Mouse (Mus musculus): ENCODE data around the gene Cd3e. TPM values are rescaled to one million over a fixed set of nuclear protein-coding genes. Genes with fewer than 3 reads are reported as not detected.

Cd3e gene
- polyA plus RNA-seq, 1 experiment = not detected

DNA sequence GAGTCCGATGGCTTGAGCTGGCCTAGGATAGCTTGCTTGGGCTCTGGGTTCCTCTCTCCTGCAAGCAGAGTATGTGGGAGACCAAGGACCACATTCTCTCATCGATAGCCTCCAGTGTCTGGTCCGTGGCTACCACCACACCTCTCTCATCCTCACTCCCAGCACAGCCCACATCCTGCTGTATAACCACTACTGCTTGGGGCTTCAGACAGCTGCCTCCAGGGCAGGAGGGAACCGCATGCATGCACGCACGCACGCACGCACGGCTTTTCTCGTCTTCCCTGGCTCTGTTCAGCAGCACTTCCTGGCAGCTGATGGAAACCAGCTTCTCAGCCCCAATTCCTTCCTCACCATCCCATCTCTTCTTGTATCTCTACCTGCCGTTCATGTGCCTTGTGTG lies 11.3 kb downstream of the Cd3e start:
- H3K4me3 ChIP-seq (ENCODE audit: insufficient read depth, low read length) = no peak overlapping the region
- no peak for TF ChIP-seq CTCF (IDR thresholded peaks at IDR 0.05; ENCODE audit: extremely low read depth, insufficient read depth, low read length)
- no peak for TF ChIP-seq POLR2A (IDR thresholded peaks at IDR 0.05; ENCODE audit: extremely low read depth, insufficient read depth, low read length)
- no peak overlapping the region for H3K27ac ChIP-seq (ENCODE audit: insufficient read depth, low read length)
- no peaks in the 10 kb centered on the region for H3K4me1 ChIP-seq (ENCODE audit: control insufficient read depth, insufficient read depth, low read length)

DNA sequence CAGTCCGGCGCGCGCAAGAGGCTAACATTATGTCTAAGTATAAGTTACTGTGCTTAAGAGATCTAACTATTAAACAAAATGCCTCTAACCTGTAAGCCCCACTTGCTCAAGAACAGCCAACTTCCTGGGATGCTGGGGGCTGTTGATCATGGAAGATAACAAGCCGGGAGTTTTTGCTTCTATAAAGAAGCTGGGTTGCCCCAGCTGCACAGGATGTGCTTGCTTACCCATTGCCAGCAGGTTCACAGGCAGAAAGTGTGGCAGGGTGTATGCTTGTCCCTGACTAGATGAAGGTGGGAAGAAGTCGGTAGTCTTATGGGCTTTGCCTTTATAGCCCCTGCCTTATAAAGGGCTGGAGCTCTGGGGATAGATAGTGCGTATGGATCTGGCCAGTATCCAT lies 12.8 kb downstream of the Cd3e start:
- TF ChIP-seq CTCF (IDR thresholded peaks at IDR 0.05; ENCODE audit: extremely low read depth, insufficient read depth, low read length) = no peak
- no peak for TF ChIP-seq POLR2A (IDR thresholded peaks at IDR 0.05; ENCODE audit: extremely low read depth, insufficient read depth, low read length)

GRCm38 (mm10) chr9:44994962-44995361 lies 14.5 kb downstream of the Cd3e start:
- Histone ChIP-seq H3K4me1 (ENCODE audit: control insufficient read depth, insufficient read depth, low read length) (no peaks in the 10 kb centered on the region), H3K27ac (ENCODE audit: insufficient read depth, low read length) (no peak overlapping the region), H3K4me3 (ENCODE audit: insufficient read depth, low read length) (no peak overlapping the region)
- TF ChIP-seq POLR2A (IDR thresholded peaks at IDR 0.05; ENCODE audit: extremely low read depth, insufficient read depth, low read length) (no peak), CTCF (IDR thresholded peaks at IDR 0.05; ENCODE audit: extremely low read depth, insufficient read depth, low read length) (no peak)

More for the DNA sequence above, 12.8 kb downstream of the Cd3e start:
- Histone ChIP-seq H3K4me3 (ENCODE audit: insufficient read depth, low read length) (no peak overlapping the region), H3K27ac (ENCODE audit: insufficient read depth, low read length) (no peak overlapping the region), H3K4me1 (ENCODE audit: control insufficient read depth, insufficient read depth, low read length) (no peaks in the 10 kb centered on the region)

GRCm38 (mm10) chr9:44993268-44993667 lies 16.2 kb downstream of the Cd3e start:
- Histone ChIP-seq H3K27ac (ENCODE audit: insufficient read depth, low read length) (no peak overlapping the region), H3K4me3 (ENCODE audit: insufficient read depth, low read length) (no peak overlapping the region), H3K4me1 (ENCODE audit: control insufficient read depth, insufficient read depth, low read length) (no peaks in the 10 kb centered on the region)
- TF ChIP-seq POLR2A (IDR thresholded peaks at IDR 0.05; ENCODE audit: extremely low read depth, insufficient read depth, low read length) = no peak
- no peak for TF ChIP-seq CTCF (IDR thresholded peaks at IDR 0.05; ENCODE audit: extremely low read depth, insufficient read depth, low read length)

DNA sequence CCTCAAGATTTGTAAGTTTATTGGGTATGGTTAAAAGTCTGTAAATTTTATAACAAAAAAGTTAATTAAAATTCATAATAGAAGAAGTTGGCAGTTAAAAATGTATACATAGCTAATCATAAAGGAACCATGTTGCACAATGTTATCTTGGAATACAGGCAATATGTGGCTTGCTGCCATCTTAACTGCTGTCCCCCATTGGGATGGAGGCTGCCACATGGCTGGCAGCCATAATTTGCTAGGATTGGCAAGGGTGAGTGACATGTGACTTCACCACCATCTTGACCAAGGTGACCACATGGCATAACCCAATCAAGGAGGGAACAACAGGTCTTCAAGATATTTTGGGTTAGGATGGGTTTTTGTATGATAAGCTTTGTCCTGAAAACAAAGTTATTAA lies 17.2 kb downstream of the Cd3e start:
- Histone ChIP-seq H3K4me3 (ENCODE audit: insufficient read depth, low read length) (no peak overlapping the region), H3K27ac (ENCODE audit: insufficient read depth, low read length) (no peak overlapping the region), H3K4me1 (ENCODE audit: control insufficient read depth, insufficient read depth, low read length) (no peaks in the 10 kb centered on the region)
- no peak for TF ChIP-seq CTCF (IDR thresholded peaks at IDR 0.05; ENCODE audit: extremely low read depth, insufficient read depth, low read length)
- TF ChIP-seq POLR2A (IDR thresholded peaks at IDR 0.05; ENCODE audit: extremely low read depth, insufficient read depth, low read length) = no peak

- no peak overlapping the region for H3K27ac ChIP-seq (ENCODE audit: insufficient read depth, low read length)
- H3K4me3 ChIP-seq (ENCODE audit: insufficient read depth, low read length) = no peak overlapping the region
- TF ChIP-seq POLR2A (IDR thresholded peaks at IDR 0.05; ENCODE audit: extremely low read depth, insufficient read depth, low read length) (no peak), CTCF (IDR thresholded peaks at IDR 0.05; ENCODE audit: extremely low read depth, insufficient read depth, low read length) (no peak)
- no peaks in the 10 kb centered on the region for H3K4me1 ChIP-seq (ENCODE audit: control insufficient read depth, insufficient read depth, low read length)
These were observed 17.6 kb downstream of the Cd3e start for GRCm38 (mm10) chr9:44991821-44992220.

DNA sequence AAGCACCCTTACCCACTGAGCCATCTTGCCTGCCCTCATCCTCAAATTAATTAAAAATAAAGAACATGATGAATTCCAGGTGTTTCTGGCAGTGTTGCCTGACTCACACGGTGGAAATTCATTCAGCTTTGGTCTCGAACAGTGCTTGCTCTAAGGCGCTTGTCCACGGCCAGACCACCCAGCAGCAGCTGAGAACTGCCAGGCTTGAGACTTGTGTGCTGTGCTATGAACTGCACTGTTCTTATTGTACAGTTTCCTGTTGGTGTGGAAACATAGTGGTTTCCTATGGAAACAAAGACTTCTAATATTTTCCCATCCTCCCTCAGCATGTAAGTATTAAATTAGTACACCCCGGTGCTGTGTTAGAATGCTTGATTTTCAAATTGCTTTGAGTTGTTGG lies 22.5 kb downstream of the Cd3e start:
- no peak for TF ChIP-seq CTCF (IDR thresholded peaks at IDR 0.05; ENCODE audit: extremely low read depth, insufficient read depth, low read length)
- no peak for TF ChIP-seq POLR2A (IDR thresholded peaks at IDR 0.05; ENCODE audit: extremely low read depth, insufficient read depth, low read length)
- no peak overlapping the region for H3K27ac ChIP-seq (ENCODE audit: insufficient read depth, low read length)
- no peak overlapping the region for H3K4me3 ChIP-seq (ENCODE audit: insufficient read depth, low read length)
- no peaks in the 10 kb centered on the region for H3K4me1 ChIP-seq (ENCODE audit: control insufficient read depth, insufficient read depth, low read length)

- TF ChIP-seq POLR2A (IDR thresholded peaks at IDR 0.05; ENCODE audit: extremely low read depth, insufficient read depth, low read length) (no peak), CTCF (IDR thresholded peaks at IDR 0.05; ENCODE audit: extremely low read depth, insufficient read depth, low read length) (no peak)
- Histone ChIP-seq H3K4me3 (ENCODE audit: insufficient read depth, low read length) (no peak overlapping the region), H3K27ac (ENCODE audit: insufficient read depth, low read length) (no peak overlapping the region), H3K4me1 (ENCODE audit: control insufficient read depth, insufficient read depth, low read length) (no peaks in the 10 kb centered on the region)
These were observed 23.1 kb downstream of the Cd3e start for GRCm38 (mm10) chr9:44986242-44986781.

GRCm38 (mm10) chr9:44985721-44986161 lies 23.7 kb downstream of the Cd3e start:
- Histone ChIP-seq H3K4me1 (ENCODE audit: control insufficient read depth, insufficient read depth, low read length) (no peaks in the 10 kb centered on the region), H3K4me3 (ENCODE audit: insufficient read depth, low read length) (no peak overlapping the region), H3K27ac (ENCODE audit: insufficient read depth, low read length) (no peak overlapping the region)
- TF ChIP-seq POLR2A (IDR thresholded peaks at IDR 0.05; ENCODE audit: extremely low read depth, insufficient read depth, low read length) = no peak
- TF ChIP-seq CTCF (IDR thresholded peaks at IDR 0.05; ENCODE audit: extremely low read depth, insufficient read depth, low read length) = no peak

DNA sequence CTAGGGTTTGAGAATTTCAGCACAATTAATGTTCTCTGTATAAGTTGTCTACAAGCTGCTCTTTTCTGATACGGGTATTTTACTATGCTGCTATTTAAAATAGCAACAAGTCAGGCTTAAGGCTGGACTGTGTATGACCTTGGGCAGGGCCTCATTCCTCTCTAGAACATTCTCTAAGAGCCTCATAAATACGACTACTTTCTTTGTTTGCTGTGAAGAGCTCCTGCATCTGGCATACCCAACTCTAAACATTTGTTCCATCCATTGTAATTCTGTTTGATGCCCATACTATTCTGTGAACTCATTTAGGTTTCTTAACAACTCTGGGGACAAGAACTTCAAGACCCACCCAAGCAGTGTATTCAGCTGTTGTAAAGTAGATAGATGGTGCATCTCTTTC lies 26.4 kb downstream of the Cd3e start:
- no peak overlapping the region for H3K4me3 ChIP-seq (ENCODE audit: insufficient read depth, low read length)
- no peak for TF ChIP-seq CTCF (IDR thresholded peaks at IDR 0.05; ENCODE audit: extremely low read depth, insufficient read depth, low read length)
- TF ChIP-seq POLR2A (IDR thresholded peaks at IDR 0.05; ENCODE audit: extremely low read depth, insufficient read depth, low read length) = no peak
- H3K27ac ChIP-seq (ENCODE audit: insufficient read depth, low read length) = no peak overlapping the region
- H3K4me1 ChIP-seq (ENCODE audit: control insufficient read depth, insufficient read depth, low read length) = no peaks in the 10 kb centered on the region

Measured in cortical plate, adult 2 months (tissue).